Mouse (Mus musculus) myocyte (in vitro differentiated cells): ENCODE data around the gene Ifnl2. TPM values are rescaled to one million over a fixed set of nuclear protein-coding genes. Genes with fewer than 3 reads are reported as not detected.
A peak's percentile ranks its signal among the peaks of the same experiment; 100 is the strongest.
"Not testable (repeated sequence)": the region's sequence is repeated elsewhere in the genome, so short reads cannot be mapped to it uniquely, and the experiment has no call there.

Experiments
- H3K27me3 ChIP-seq: one replicate; pipeline ENCODE4 v1.6.1; 2011; ENCODE audit not compliant: control insufficient read depth, insufficient read depth, insufficient read length
- H3K36me3 ChIP-seq: one replicate; pipeline ENCODE4 v1.6.1; 2011; ENCODE audit not compliant: control insufficient read depth, insufficient read depth
- H3K4me2 ChIP-seq: one replicate; pipeline ENCODE4 v1.6.1; 2011; ENCODE audit warnings: low read depth, control low read depth
- H3K4me3 ChIP-seq: one replicate; pipeline ENCODE4 v1.5.1; 2011; ENCODE audit warnings: mild to moderate bottlenecking, control low read depth, moderate library complexity
- H3K79me2 ChIP-seq: one replicate; pipeline ENCODE4 v1.6.1; 2011; ENCODE audit not compliant: control insufficient read depth, insufficient read depth
- H3ac ChIP-seq: one replicate; pipeline ENCODE4 v1.6.1; 2011; ENCODE audit not compliant: control insufficient read depth, insufficient read length
- CEBPB ChIP-seq: IDR thresholded peaks from 2 replicates; pipeline ENCODE4 v1.6.1; 2011; ENCODE audit warnings: mild to moderate bottlenecking, moderate library complexity; ENCODE audit not compliant: poor library complexity, insufficient read depth, severe bottlenecking
- E2F4 ChIP-seq: IDR thresholded peaks from one replicate; pipeline ENCODE4 v1.6.1; 2011; ENCODE audit warnings: mild to moderate bottlenecking, control low read depth, moderate library complexity; ENCODE audit not compliant: insufficient read depth
- MAX ChIP-seq: IDR thresholded peaks from one replicate; pipeline ENCODE4 v1.6.1; 2011; ENCODE audit warnings: low read depth, mild to moderate bottlenecking, control low read depth
- MYOD1 ChIP-seq, 3 experiments: IDR thresholded peaks; one replicate each; pipeline ENCODE4 v1.6.1; 2011; ENCODE audit warnings: control low read depth in 2 of 3, low read depth in 2 of 3, mild to moderate bottlenecking in 2 of 3, moderate library complexity in 1 of 3; ENCODE audit not compliant: insufficient read length in 2 of 3, control insufficient read depth in 1 of 3
- MYOG ChIP-seq, 3 experiments: IDR thresholded peaks; one replicate each; pipeline ENCODE4 v1.6.1; 2011; ENCODE audit warnings: control low read depth in 2 of 3, low read depth in 2 of 3, mild to moderate bottlenecking in 2 of 3; ENCODE audit not compliant: insufficient read length in 2 of 3, control insufficient read depth in 1 of 3, insufficient read depth in 1 of 3
- POLR2A ChIP-seq: IDR thresholded peaks from one replicate; pipeline ENCODE4 v1.6.1; 2011; ENCODE audit warnings: low read depth, mild to moderate bottlenecking, control low read depth, moderate library complexity; ENCODE audit not compliant: insufficient read length
- POLR2AphosphoS2 ChIP-seq: IDR thresholded peaks from one replicate; pipeline ENCODE4 v1.6.1; 2011; ENCODE audit warnings: low read depth, control low read depth; ENCODE audit not compliant: insufficient read length
- REST ChIP-seq: IDR thresholded peaks from one replicate; pipeline ENCODE4 v1.6.1; 2011; ENCODE audit warnings: mild to moderate bottlenecking, control low read depth, moderate library complexity; ENCODE audit not compliant: insufficient read depth, insufficient read length
- SRF ChIP-seq: IDR thresholded peaks from one replicate; pipeline ENCODE4 v1.6.1; 2011; ENCODE audit warnings: low read depth; ENCODE audit not compliant: control insufficient read depth, insufficient read length
- TCF12 ChIP-seq: IDR thresholded peaks from one replicate; pipeline ENCODE4 v1.6.1; 2011; ENCODE audit warnings: mild to moderate bottlenecking, control low read depth; ENCODE audit not compliant: poor library complexity, insufficient read depth, severe bottlenecking
- TCF3 ChIP-seq: IDR thresholded peaks from one replicate; pipeline ENCODE4 v1.6.1; 2011; ENCODE audit warnings: low read depth, control low read depth; ENCODE audit not compliant: insufficient read length
- USF1 ChIP-seq: IDR thresholded peaks from one replicate; pipeline ENCODE4 v1.6.1; 2011; ENCODE audit warnings: low read depth, mild to moderate bottlenecking, control low read depth, moderate library complexity
- polyA plus RNA-seq: library from polyadenylated mRNA; unstranded; fragments of >200 nt; fragmentation: generic; extraction: Trizol; gene quantifications from one replicate; pipeline ENCODE4 v1.2.1, GENCODE M21; 2012; ENCODE audit warnings: missing spikeins

Gene Ifnl2
- not detected for polyA plus RNA-seq

DNA sequence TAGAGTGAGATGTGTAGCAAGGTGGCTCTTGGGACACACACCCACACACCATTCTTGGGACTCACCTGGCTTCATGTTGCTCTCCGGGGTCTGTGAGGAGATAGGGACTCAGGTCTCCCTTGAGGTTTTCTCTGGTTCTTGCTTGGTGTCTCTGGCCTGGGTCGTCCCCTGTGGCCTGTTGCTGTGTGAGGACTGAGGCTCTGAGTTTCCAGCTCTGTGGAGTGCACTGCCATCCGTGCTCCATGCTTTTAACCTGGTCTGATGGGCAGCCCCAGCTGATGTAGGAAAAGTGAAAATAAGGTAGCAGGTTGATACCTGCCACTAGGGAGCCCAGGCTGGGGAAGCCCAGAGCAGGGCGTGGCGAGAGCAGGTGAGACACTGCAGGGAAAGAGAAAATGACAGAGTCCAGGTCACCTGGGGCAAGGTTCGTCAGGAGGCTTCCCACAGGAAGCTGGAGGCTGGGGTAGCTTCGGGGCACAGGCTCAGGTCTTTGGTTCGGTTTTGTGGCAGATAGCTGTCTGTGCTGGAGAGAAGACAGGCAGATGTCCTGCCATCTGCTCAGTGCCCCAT is at the start of gene Ifnl2:
Gene Ifnl2, minus strand, starts transcription at position 51 of the 570 bp plus-strand sequence.
- H3K4me2 ChIP-seq, H3K36me3 ChIP-seq, H3K4me3 ChIP-seq, H3ac ChIP-seq, H3K79me2 ChIP-seq: not testable (repeated sequence)
- peaks cover 27% of the 10 kb centered on the region for H3K27me3 ChIP-seq

DNA sequence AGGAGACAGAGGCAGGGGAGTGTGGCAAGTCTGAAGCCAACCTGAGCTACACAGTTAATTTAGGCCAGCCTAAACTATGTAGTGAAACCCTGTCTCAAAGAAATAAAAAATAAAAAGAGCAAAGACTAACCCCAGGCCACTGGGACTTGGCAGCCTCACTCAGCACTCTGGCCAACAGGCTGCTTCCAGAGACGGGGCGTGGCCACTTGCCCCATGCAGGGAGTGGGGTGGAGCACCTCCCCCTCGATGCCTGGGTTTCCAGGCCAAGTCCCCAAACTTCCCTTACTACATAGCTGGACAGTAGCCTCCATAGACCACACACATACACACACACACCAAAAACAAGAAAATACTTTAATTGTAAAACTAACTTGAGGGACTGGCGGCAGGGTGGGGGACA is 48.2 kb upstream of the Ifnl2 start:
- H3K79me2 ChIP-seq = no peaks in the 10 kb centered on the region
- H3K4me2 ChIP-seq = no peak overlapping the region
- no peak overlapping the region for H3K4me3 ChIP-seq
- no peaks in the 10 kb centered on the region for H3K27me3 ChIP-seq
- TF ChIP-seq TCF3 (no peak), REST (no peak), CEBPB (no peak), MYOD1 (IDR thresholded peaks at IDR 0.05; ENCODE audit: control insufficient read depth in 1 of 3, insufficient read length in 2 of 3, low read depth in 2 of 3) (peak in 1 of 3 experiments; percentile 13), POLR2AphosphoS2 (no peak), MAX (no peak), E2F4 (no peak), TCF12 (no peak), MYOG (IDR thresholded peaks at IDR 0.05; ENCODE audit: control insufficient read depth in 1 of 3, insufficient read depth in 1 of 3, insufficient read length in 2 of 3, low read depth in 2 of 3) (peak in 1 of 3 experiments; percentile 63), SRF (no peak), USF1 (no peak), POLR2A (no peak)
- H3ac ChIP-seq = no peak overlapping the region
- no peaks in the 10 kb centered on the region for H3K36me3 ChIP-seq

- H3K27me3 ChIP-seq = no peaks in the 10 kb centered on the region
These were observed 47.5 kb upstream of the Ifnl2 start for GRCm38 (mm10) chr7:28557708-28558107.

DNA sequence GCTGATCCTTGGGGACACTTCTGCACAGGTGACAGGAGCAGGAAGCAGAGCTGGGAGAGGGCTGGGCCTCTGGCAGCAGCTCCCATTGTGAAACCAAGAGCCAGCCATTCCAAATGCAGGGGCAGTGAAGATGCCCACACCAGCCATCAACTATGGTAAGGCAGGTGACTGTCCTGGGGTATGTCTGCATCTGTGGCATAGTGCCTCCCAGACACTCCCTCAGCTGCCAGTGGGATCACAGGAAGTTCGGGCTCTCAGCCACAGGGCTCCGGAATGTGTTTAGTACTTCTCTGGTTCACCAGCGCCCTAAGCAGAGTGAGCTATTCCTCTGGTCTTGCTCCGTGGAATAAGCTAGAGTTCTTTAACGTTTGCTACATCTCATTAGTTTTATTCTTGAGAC is 46.8 kb upstream of the Ifnl2 start:
- Histone ChIP-seq H3ac (no peak overlapping the region), H3K27me3 (no peaks in the 10 kb centered on the region), H3K4me3 (no peak overlapping the region), H3K79me2 (no peaks in the 10 kb centered on the region), H3K36me3 (no peaks in the 10 kb centered on the region), H3K4me2 (peak overlapping the region; percentile 50)
- no peak for TF ChIP-seq POLR2A
- TF ChIP-seq CEBPB = no peak
- no peak for TF ChIP-seq REST
- peak in 2 of 3 experiments; percentile 72 to 90 for TF ChIP-seq MYOD1 (IDR thresholded peaks at IDR 0.05; ENCODE audit: control insufficient read depth in 1 of 3, insufficient read length in 2 of 3, low read depth in 2 of 3)
- no peak for TF ChIP-seq USF1
- TF ChIP-seq E2F4 = no peak
- TF ChIP-seq TCF3 = peak; percentile 70
- no peak for TF ChIP-seq POLR2AphosphoS2
- TF ChIP-seq MYOG (IDR thresholded peaks at IDR 0.05; ENCODE audit: control insufficient read depth in 1 of 3, insufficient read depth in 1 of 3, insufficient read length in 2 of 3, low read depth in 2 of 3) = peak; percentile 24 to 96 (median 60)
- TF ChIP-seq SRF = peak; percentile 9

More at GRCm38 (mm10) chr7:28557708-28558107, 47.5 kb upstream of the Ifnl2 start:
- peak overlapping the region; percentile 50 for H3K4me2 ChIP-seq
- no peaks in the 10 kb centered on the region for H3K79me2 ChIP-seq
- H3ac ChIP-seq = no peak overlapping the region
- TF ChIP-seq E2F4 (no peak), MYOD1 (IDR thresholded peaks at IDR 0.05; ENCODE audit: control insufficient read depth in 1 of 3, insufficient read length in 2 of 3, low read depth in 2 of 3) (peak; percentile 78 to 96 (median 94)), SRF (no peak), POLR2A (peak; percentile 22), USF1 (no peak), TCF3 (peak; percentile 84), POLR2AphosphoS2 (no peak), MYOG (IDR thresholded peaks at IDR 0.05; ENCODE audit: control insufficient read depth in 1 of 3, insufficient read depth in 1 of 3, insufficient read length in 2 of 3, low read depth in 2 of 3) (peak; percentile 91 to 100 (median 94)), CEBPB (no peak), REST (no peak), MAX (no peak), TCF12 (peak; percentile 94)
- H3K36me3 ChIP-seq = no peaks in the 10 kb centered on the region
- no peak overlapping the region for H3K4me3 ChIP-seq
